Mouse (Mus musculus): Measurements from ENCODE around the gene Ttc9. TPM values are rescaled to one million over a fixed set of nuclear protein-coding genes. Genes with fewer than 3 reads are reported as not detected.

The Ttc9 gene
- total and polyA plus RNA-seq, 3 experiments = 0.07 TPM; not detected in 2

GRCm38 (mm10) chr12:81658086-81658485, 27.0 kb downstream of the Ttc9 start (continued):
- TF ChIP-seq GABPA (IDR thresholded peaks at IDR 0.05; ENCODE audit: insufficient replicate concordance, low read depth, low read length) = no peak
- TF ChIP-seq SMC3 (IDR thresholded peaks at IDR 0.05; ENCODE audit: low read depth, low read length) = no peak
- TF ChIP-seq MAX (IDR thresholded peaks at IDR 0.05; ENCODE audit: low read length) = no peak
- TF ChIP-seq KAT2A (IDR thresholded peaks at IDR 0.05; ENCODE audit: insufficient replicate concordance, low read length) = no peak
- peak; percentile 80 for TF ChIP-seq ELF1 (IDR thresholded peaks at IDR 0.05; ENCODE audit: low read depth, low read length)
- no peak for TF ChIP-seq MXI1 (IDR thresholded peaks at IDR 0.05; ENCODE audit: low read depth, low read length)
- TF ChIP-seq ZNF384 (IDR thresholded peaks at IDR 0.05; ENCODE audit: low read depth, low read length) = peak; percentile 87
- 0 out of 2 replicates have a peak, but pooled peaks have one; percentile 29 for TF ChIP-seq MAFK (IDR thresholded peaks at IDR 0.05; ENCODE audit: insufficient replicate concordance, low read length)
- TF ChIP-seq TCF12 (IDR thresholded peaks at IDR 0.05; ENCODE audit: low read depth, low read length) = 0 out of 2 replicates have a peak, but pooled peaks have one; percentile 29
- no peak for TF ChIP-seq ZMIZ1 (IDR thresholded peaks at IDR 0.05; ENCODE audit: low read depth, low read length)
- TF ChIP-seq NRF1 (IDR thresholded peaks at IDR 0.05; ENCODE audit: low read depth, low read length) = no peak
- TF ChIP-seq POLR2A (IDR thresholded peaks at IDR 0.05; ENCODE audit: low read depth, low read length) = 0 out of 2 replicates have a peak, but pooled peaks have one; percentile 28

DNA sequence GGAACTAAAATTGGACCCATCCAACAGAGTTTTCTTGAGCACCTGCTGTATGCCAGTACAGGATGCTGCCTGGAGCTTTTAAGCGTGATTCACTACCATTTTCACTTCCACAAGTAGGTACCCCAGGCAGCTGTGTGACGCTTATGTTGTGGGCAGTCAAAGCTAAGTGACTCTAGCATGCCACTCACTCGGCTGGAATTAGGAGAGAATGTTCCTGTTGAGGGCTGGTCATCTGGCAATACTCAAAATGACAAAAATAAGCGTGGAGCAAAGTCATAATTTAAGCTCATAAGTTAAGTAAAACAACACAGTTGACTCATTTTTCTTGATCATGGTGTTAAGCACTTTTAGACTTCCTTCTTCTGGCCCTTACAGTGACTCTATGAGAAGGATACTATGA, 31.0 kb downstream of the Ttc9 start:
- dilution Hi-C loops (cut with MboI; ENCODE audit: extremely low pct_ligation_motif_present, extremely low pct_unique_long_range_greater_than_20kb, low sequenced_read_pairs) (no loop called here), in situ Hi-C loops (cut with MboI; ENCODE audit: low pct_ligation_motif_present, low pct_unique_long_range_greater_than_20kb, low sequenced_read_pairs) (no loop called here)
- TF ChIP-seq MAFK (IDR thresholded peaks at IDR 0.05; ENCODE audit: insufficient replicate concordance, low read length) (no peak), MXI1 (IDR thresholded peaks at IDR 0.05; ENCODE audit: low read depth, low read length) (no peak), TBP (conservative IDR thresholded peaks at IDR 0.05; ENCODE audit: low read depth, low read length) (no peak), SIN3A (IDR thresholded peaks at IDR 0.05; ENCODE audit: low read length) (no peak), BHLHE40 (IDR thresholded peaks at IDR 0.05; ENCODE audit: low read depth, low read length) (no peak), TCF12 (IDR thresholded peaks at IDR 0.05; ENCODE audit: low read depth, low read length) (no peak), JUN (IDR thresholded peaks at IDR 0.05; ENCODE audit: insufficient read depth, low read depth, low read length) (no peak), HCFC1 (IDR thresholded peaks at IDR 0.05; ENCODE audit: low read depth, low read length) (no peak), IRF4 (IDR thresholded peaks at IDR 0.05; ENCODE audit: low read depth, low read length) (no peak), MAX (IDR thresholded peaks at IDR 0.05; ENCODE audit: low read length) (no peak)
- Histone ChIP-seq H3K27me3 (replicated peaks) (no peaks in the 10 kb centered on the region), H3K9me3 (replicated peaks; ENCODE audit: low read length) (no peaks in the 10 kb centered on the region), H3K4me3 (replicated peaks in 1 of 3; ENCODE audit: low read depth in 2 of 3, low read length in 2 of 3, poor library complexity in 1 of 3) (no peak overlapping the region), H3K4me2 (ENCODE audit: insufficient read depth, low read depth, poor library complexity, severe bottlenecking) (no peak overlapping the region), H3K9ac (ENCODE audit: insufficient read depth, low read depth) (no peak overlapping the region), H3K36me3 (replicated peaks in 1 of 2; ENCODE audit: control insufficient read depth in 1 of 2, insufficient read depth in 1 of 2, low read length in 1 of 2) (no peaks in the 10 kb centered on the region), H3K27ac (ENCODE audit: insufficient read depth, low read depth) (no peak overlapping the region), H3K4me1 (ENCODE audit: control insufficient read depth in 1 of 2, insufficient read depth in 2 of 2) (peaks cover 7 to 43% of the 10 kb centered on the region in 2 experiments; a peak in 3 of 4 replicates), H3K79me2 (replicated peaks; ENCODE audit: control insufficient read depth, extremely low read depth, insufficient read depth, poor library complexity, severe bottlenecking) (no peaks in the 10 kb centered on the region)
- peak; percentile 17 for DNase-seq (ENCODE audit: extremely low read depth)

- no peak for DNase-seq (ENCODE audit: extremely low read depth)
- no peaks in the 10 kb centered on the region for H3K9me3 ChIP-seq (replicated peaks; ENCODE audit: low read length)
- no peaks in the 10 kb centered on the region for H3K36me3 ChIP-seq (replicated peaks in 1 of 2; ENCODE audit: control insufficient read depth in 1 of 2, insufficient read depth in 1 of 2, low read length in 1 of 2)
- H3K79me2 ChIP-seq (replicated peaks; ENCODE audit: control insufficient read depth, extremely low read depth, insufficient read depth, poor library complexity, severe bottlenecking) = no peaks in the 10 kb centered on the region
- no peak overlapping the region for H3K4me2 ChIP-seq (ENCODE audit: insufficient read depth, low read depth, poor library complexity, severe bottlenecking)
- no peak overlapping the region for H3K4me3 ChIP-seq (replicated peaks in 1 of 3; ENCODE audit: low read depth in 2 of 3, low read length in 2 of 3, poor library complexity in 1 of 3)
- no peaks in the 10 kb centered on the region for H3K27me3 ChIP-seq (replicated peaks)
- no peak for TF ChIP-seq ZMIZ1 (IDR thresholded peaks at IDR 0.05; ENCODE audit: low read depth, low read length)
- TF ChIP-seq E2F4 (IDR thresholded peaks at IDR 0.05; ENCODE audit: insufficient replicate concordance, low read depth, low read length) = no peak
- no peak for TF ChIP-seq CTCF (conservative IDR thresholded peaks at IDR 0.05 in 1 of 2, IDR thresholded peaks at IDR 0.05 in 1 of 2; ENCODE audit: low read depth in 2 of 2, low read length in 2 of 2)
- TF ChIP-seq BHLHE40 (IDR thresholded peaks at IDR 0.05; ENCODE audit: low read depth, low read length) = no peak
- TF ChIP-seq MAFK (IDR thresholded peaks at IDR 0.05; ENCODE audit: insufficient replicate concordance, low read length) = no peak
- TF ChIP-seq PAX5 (IDR thresholded peaks at IDR 0.05; ENCODE audit: low read length) = no peak
- no peak for TF ChIP-seq ELF1 (IDR thresholded peaks at IDR 0.05; ENCODE audit: low read depth, low read length)
- no peak for TF ChIP-seq UBTF (IDR thresholded peaks at IDR 0.05; ENCODE audit: low read depth, low read length)
- no peak for TF ChIP-seq ZKSCAN1 (IDR thresholded peaks at IDR 0.05; ENCODE audit: borderline replicate concordance, low read depth, low read length)
- no peak for TF ChIP-seq RCOR1 (conservative IDR thresholded peaks at IDR 0.05; ENCODE audit: low read depth, low read length)
- no peak for TF ChIP-seq EP300 (IDR thresholded peaks at IDR 0.05; ENCODE audit: low read length)
- TF ChIP-seq POLR2AphosphoS2 (IDR thresholded peaks at IDR 0.05; ENCODE audit: low read depth, low read length) = no peak
- TF ChIP-seq USF2 (conservative IDR thresholded peaks at IDR 0.05; ENCODE audit: low read depth, low read length) = no peak
- no peak for TF ChIP-seq ETS1 (conservative IDR thresholded peaks at IDR 0.05; ENCODE audit: low read depth, low read length)
- H3K4me1 ChIP-seq (ENCODE audit: control insufficient read depth in 1 of 2, insufficient read depth in 2 of 2) = peaks cover 4 to 32% of the 10 kb centered on the region in 2 experiments; a peak in 2 of 4 replicates
- dilution Hi-C loops (cut with MboI; ENCODE audit: extremely low pct_ligation_motif_present, extremely low pct_unique_long_range_greater_than_20kb, low sequenced_read_pairs) (no loop called here), in situ Hi-C loops (cut with MboI; ENCODE audit: low pct_ligation_motif_present, low pct_unique_long_range_greater_than_20kb, low sequenced_read_pairs) (no loop called here)
- H3K27ac ChIP-seq (ENCODE audit: insufficient read depth, low read depth) = no peak overlapping the region
- H3K9ac ChIP-seq (ENCODE audit: insufficient read depth, low read depth) = no peak overlapping the region
These were observed 32.1 kb downstream of the Ttc9 start for GRCm38 (mm10) chr12:81663116-81663515.

All from CH12.LX (cell line).